Mouse (Mus musculus) limb, embryonic 10.5 days (tissue): Measurements from ENCODE around the gene Gcnt2. TPM values are rescaled to one million over a fixed set of nuclear protein-coding genes. Genes with fewer than 3 reads are reported as not detected.

Experiments
- DNase-seq: peaks from one replicate; pipeline ENCODE4 v3.0.0-alpha.2; 2017; ENCODE audit warnings: low spot score
- H3K27ac ChIP-seq: fragments of 300-500 bp; sonication (generic); 2 replicates; pipeline ENCODE4 v1.5.1; 2016; ENCODE audit warnings: mild to moderate bottlenecking
- H3K27me3 ChIP-seq: fragments of 300-500 bp; sonication (generic); 2 replicates; pipeline ENCODE4 v1.6.1; 2016; ENCODE audit warnings: low read depth, mild to moderate bottlenecking; ENCODE audit not compliant: poor library complexity, severe bottlenecking
- H3K36me3 ChIP-seq: fragments of 300-500 bp; sonication (generic); 2 replicates; pipeline ENCODE4 v1.6.1; 2016; ENCODE audit warnings: mild to moderate bottlenecking, moderate library complexity
- H3K4me1 ChIP-seq: fragments of 300-500 bp; sonication (generic); 2 replicates; pipeline ENCODE4 v1.6.1; 2016
- H3K4me3 ChIP-seq: fragments of 300-500 bp; sonication (generic); 2 replicates; pipeline ENCODE4 v1.5.1; 2016; ENCODE audit warnings: mild to moderate bottlenecking, moderate library complexity
- H3K9me3 ChIP-seq: fragments of 300-500 bp; sonication (generic); replicated peaks from 2 replicates; pipeline ENCODE4 v1.6.1; 2016; ENCODE audit warnings: mild to moderate bottlenecking
- WGBS: fragments of 180-500 bp; shearing (Covaris S2); methylation state at CpG from one replicate; pipeline ENCODE4 v1.1.7; 2016; 5-methylcytosine and 5-hydroxymethylcytosine counted together
- polyA plus RNA-seq: library from polyadenylated mRNA; unstranded; fragments of >200 nt; fragmentation: Nextera tagmentation; extraction: Ambion mirVana; gene quantifications from 2 replicates; pipeline ENCODE4 v1.2.1, GENCODE M21; 2016

Gcnt2 gene
- polyA plus RNA-seq, 1 experiment from 2014 or later: 2.2 TPM

DNA sequence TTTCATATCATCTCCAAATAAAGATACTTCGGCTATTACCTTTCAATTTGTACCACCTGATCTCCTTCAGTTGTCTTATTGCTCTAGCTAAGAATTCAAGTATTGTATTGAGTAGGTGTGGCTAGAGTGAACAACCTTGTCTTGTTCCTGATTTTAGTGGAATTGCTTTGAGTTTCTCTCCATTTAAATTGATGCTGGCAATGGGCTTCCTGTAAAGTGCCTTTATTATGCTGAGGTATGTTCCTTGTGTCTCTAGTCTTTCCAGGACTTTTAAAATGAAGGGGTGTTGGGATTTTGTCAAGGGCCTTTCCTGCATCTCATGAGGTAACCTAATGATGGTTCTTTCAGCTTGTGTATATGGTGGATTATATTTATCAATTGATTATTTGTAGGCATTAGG, 83.5 kb downstream of the Gcnt2 start:
- DNase-seq: no peak
- Histone ChIP-seq H3K9me3 (no peaks in the 10 kb centered on the region), H3K4me3 (no peak overlapping the region), H3K27me3 (no peaks in the 10 kb centered on the region), H3K4me1 (peaks cover 5% of the 10 kb centered on the region; the same call in 1 of the 2 replicates), H3K27ac (no peak overlapping the region), H3K36me3 (no peaks in the 10 kb centered on the region)
- 89% methylated on average over 1 of the region's 1 CpGs for WGBS

DNA sequence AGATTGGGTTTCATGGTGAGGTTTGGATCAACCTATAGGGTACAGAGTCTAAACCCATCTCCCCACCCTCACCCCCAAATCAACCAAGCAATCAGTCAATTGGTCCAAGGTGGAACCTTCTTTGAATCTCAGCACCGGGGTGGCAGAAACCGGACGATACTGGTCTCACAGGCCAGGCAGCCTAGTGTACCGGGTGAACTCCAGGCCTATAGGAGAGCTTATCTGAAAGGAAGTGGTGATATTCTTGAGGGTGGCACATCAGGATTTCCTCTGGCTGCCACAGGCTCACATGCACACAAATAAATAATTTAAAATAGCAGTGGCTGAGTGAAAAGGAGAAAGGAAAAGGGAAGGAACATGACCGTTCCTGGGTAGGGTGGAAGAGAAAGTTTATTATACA, 84.4 kb downstream of the Gcnt2 start:
- no peak for DNase-seq
- no peak overlapping the region for H3K27ac ChIP-seq
- 66% methylated on average over 5 of the region's 5 CpGs for WGBS

DNA sequence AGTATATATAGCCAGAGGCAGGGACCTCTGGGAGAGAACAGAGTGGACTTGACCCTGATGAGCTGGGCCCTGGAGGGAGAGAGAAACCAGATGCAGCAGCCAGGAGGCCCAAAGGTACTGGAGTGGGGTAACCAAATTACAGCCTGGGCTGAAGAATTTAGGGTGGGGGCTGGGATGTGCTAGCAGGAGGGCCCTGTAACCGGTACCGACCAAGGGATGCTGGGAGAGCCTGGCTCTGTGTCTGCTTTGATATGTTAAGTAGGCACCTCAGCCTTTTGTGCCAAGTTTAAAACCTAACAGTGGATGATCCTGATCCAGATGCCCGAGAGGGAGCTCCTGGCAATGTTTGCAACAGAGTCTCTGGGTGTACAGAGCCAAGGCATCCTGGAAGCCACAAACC, 84.8 kb downstream of the Gcnt2 start:
- Histone ChIP-seq H3K4me1 (peaks cover 5% of the 10 kb centered on the region; the same call in 1 of the 2 replicates), H3K4me3 (no peak overlapping the region), H3K27ac (no peak overlapping the region), H3K9me3 (no peaks in the 10 kb centered on the region), H3K36me3 (no peaks in the 10 kb centered on the region), H3K27me3 (no peaks in the 10 kb centered on the region)
- no peak for DNase-seq
- WGBS: 18% methylated on average over 3 of the region's 3 CpGs

More for the DNA sequence above, 84.4 kb downstream of the Gcnt2 start:
- H3K4me3 ChIP-seq: no peak overlapping the region
- no peaks in the 10 kb centered on the region for H3K27me3 ChIP-seq
- no peaks in the 10 kb centered on the region for H3K9me3 ChIP-seq
- no peaks in the 10 kb centered on the region for H3K36me3 ChIP-seq
- H3K4me1 ChIP-seq: peaks cover 5% of the 10 kb centered on the region; the same call in 1 of the 2 replicates

DNA sequence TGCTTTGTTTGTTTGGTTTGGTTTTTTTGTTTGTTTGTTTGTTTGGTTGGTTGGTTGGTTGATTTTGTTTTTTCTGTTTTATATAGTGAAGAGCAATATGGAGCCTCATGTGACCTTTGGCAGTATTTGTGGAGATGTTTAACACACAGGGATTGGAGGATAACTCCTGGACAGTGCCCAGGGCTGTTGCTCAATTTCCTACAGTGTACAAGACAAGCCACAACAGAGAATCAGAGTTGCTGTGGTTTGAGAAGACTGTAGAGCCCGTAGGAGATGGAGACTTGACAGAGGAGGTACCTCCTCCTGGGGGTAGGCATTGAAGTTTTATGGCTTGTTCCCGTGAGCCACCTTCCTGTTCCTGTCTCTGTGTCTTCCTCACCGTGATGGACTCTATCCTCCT, 87.0 kb downstream of the Gcnt2 start:
- H3K27me3 ChIP-seq: no peaks in the 10 kb centered on the region
- peaks cover 5% of the 10 kb centered on the region; the same call in 1 of the 2 replicates for H3K4me1 ChIP-seq
- H3K9me3 ChIP-seq: no peaks in the 10 kb centered on the region
- no peak for DNase-seq
- no peak overlapping the region for H3K4me3 ChIP-seq
- H3K27ac ChIP-seq: no peak overlapping the region
- WGBS: 73% methylated on average over 3 of the region's 3 CpGs
- no peaks in the 10 kb centered on the region for H3K36me3 ChIP-seq

DNA sequence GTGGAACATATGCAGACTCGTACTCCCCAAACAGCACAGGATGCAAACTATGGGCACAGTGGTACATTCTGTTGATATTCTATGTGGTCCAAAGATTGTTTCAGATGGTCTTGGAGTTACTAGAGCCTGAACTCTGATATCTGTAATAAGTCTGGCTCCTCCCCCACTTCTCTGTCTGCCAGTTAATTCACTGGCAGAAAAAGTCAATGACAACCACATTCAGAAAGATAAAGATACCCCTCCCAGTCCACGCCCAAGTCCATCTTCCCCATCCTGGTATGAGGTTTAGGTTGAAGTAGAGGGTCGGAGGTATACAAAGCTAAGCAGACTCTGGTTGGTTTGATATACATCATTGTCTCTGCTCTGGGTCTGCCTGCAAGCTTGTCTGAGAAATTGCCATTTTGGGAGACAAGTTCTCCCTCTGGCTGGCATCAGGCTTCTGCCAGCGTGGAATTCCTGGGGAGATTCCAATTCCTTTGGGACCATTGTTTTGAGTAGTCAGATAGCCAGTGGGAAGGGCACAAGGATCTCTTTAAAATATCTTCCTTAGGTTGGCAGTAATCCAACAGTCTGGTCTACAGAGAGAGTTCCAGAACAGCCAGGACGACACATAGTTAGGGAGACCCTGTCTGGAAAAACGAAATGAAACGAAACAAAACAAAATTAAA, 88.1 kb downstream of the Gcnt2 start:
- H3K4me3 ChIP-seq: no peak overlapping the region
- H3K4me1 ChIP-seq: peaks cover 5% of the 10 kb centered on the region; the same call in 1 of the 2 replicates
- WGBS: 91% methylated on average over 7 of the region's 7 CpGs
- H3K27me3 ChIP-seq: no peaks in the 10 kb centered on the region
- no peaks in the 10 kb centered on the region for H3K36me3 ChIP-seq
- DNase-seq: no peak
- H3K27ac ChIP-seq: no peak overlapping the region
- no peaks in the 10 kb centered on the region for H3K9me3 ChIP-seq

DNA sequence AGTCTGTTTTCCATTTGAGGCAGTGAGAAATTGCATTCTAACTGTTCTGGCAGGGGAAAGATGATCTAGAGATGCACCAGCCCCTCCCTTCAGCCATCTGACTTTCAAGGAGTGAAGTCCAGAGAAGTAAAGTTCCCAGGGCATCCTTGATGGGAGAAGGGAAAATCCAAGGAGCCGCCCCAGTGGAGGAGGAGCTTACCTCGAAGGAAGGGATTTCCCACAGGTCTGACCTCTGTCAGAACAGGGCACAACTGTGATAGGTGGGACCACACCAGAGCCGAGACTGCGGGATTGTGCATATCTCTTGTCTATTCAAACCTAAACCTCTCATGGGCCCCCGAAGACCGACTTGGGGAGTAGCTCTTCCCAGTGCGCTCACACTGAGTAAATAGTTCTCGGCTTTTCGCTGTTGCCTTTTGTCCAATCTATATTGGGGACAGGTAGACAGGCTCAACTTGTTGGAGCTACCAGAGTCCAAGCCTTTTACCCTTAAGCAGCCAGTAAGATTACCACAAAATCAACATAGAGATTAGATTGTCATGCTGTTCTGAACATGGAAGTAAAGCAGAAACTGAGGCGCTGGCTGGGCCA, 91.9 kb downstream of the Gcnt2 start:
- H3K4me3 ChIP-seq: no peak overlapping the region
- WGBS: 80% methylated on average over 10 of the region's 10 CpGs

DNA sequence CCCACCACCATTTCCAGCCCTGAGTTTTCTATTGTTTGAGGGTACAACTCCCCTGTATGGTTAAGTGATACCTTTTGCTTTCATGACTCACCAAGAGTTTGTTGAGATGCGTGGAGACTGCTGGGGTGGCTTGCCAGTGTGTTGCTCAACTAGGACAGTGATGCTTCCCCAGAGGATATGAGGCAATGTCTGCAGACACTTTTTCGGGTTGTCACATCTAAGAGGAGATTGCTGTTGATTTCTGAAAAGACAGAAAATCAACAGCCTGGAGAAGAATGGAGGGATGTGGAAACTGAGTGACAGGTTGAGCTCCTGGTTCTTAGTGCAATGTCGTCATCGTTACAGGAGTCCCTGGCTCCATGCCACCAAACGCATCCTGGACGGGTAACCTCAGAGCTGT, 93.7 kb downstream of the Gcnt2 start:
- Histone ChIP-seq H3K4me1 (no peaks in the 10 kb centered on the region), H3K27me3 (no peaks in the 10 kb centered on the region), H3K4me3 (no peak overlapping the region), H3K9me3 (no peaks in the 10 kb centered on the region), H3K27ac (no peak overlapping the region), H3K36me3 (no peaks in the 10 kb centered on the region)
- no peak for DNase-seq
- WGBS: 90% methylated on average over 6 of the region's 6 CpGs

More for the DNA sequence above, 91.9 kb downstream of the Gcnt2 start:
- Histone ChIP-seq H3K27me3 (no peaks in the 10 kb centered on the region), H3K9me3 (no peaks in the 10 kb centered on the region), H3K27ac (no peak overlapping the region), H3K4me1 (no peaks in the 10 kb centered on the region), H3K36me3 (no peaks in the 10 kb centered on the region)
- DNase-seq: no peak

DNA sequence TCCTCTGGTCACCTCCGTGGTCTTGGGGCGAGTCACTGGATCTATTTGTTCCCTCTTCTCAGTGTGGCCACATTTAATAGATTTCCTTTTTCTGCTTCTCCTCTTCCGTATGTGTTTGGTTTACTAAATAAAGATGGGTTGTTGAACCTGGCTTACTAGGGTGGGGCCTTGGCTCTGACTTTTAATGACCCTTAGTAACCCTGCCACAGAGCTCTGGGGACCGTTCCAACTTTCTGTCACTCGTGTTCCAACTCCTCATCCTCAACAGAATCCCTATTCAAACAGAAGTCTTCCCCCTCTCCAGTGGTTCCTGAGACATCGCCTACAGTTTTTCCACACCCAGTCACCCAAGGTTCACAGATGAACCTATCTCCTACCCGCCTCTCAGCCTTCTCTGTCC, 96.2 kb downstream of the Gcnt2 start:
- H3K4me3 ChIP-seq: no peak overlapping the region
- no peaks in the 10 kb centered on the region for H3K27me3 ChIP-seq
- WGBS: 91% methylated on average over 7 of the region's 7 CpGs
- no peaks in the 10 kb centered on the region for H3K36me3 ChIP-seq
- no peak for DNase-seq
- no peaks in the 10 kb centered on the region for H3K4me1 ChIP-seq
- H3K9me3 ChIP-seq: no peaks in the 10 kb centered on the region
- H3K27ac ChIP-seq: no peak overlapping the region

DNA sequence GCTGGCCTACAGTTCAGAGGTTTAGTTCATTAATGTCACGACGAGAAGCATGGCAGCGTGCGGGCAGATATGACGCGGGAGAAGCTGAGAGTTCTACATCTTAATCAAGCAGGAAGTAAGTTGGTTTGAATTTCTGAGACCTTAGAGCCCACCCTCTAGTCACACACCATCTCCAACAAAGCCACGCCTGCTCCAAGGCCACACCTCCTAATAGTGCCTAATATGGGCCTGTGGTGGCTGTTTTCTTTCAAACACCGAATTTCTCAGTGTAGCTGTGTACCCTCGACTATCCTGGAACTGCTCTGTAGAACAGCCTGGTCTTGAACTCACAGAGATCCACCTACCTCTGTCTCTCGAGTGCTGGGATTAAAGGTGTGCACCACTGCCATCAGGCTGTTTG, 108.1 kb downstream of the Gcnt2 start:
- DNase-seq: no peak
- no peak overlapping the region for H3K4me3 ChIP-seq
- no peaks in the 10 kb centered on the region for H3K4me1 ChIP-seq
- no peak overlapping the region for H3K27ac ChIP-seq
- no peaks in the 10 kb centered on the region for H3K27me3 ChIP-seq
- 92% methylated on average over 10 of the region's 10 CpGs for WGBS
- H3K36me3 ChIP-seq: no peaks in the 10 kb centered on the region
- H3K9me3 ChIP-seq: no peaks in the 10 kb centered on the region

DNA sequence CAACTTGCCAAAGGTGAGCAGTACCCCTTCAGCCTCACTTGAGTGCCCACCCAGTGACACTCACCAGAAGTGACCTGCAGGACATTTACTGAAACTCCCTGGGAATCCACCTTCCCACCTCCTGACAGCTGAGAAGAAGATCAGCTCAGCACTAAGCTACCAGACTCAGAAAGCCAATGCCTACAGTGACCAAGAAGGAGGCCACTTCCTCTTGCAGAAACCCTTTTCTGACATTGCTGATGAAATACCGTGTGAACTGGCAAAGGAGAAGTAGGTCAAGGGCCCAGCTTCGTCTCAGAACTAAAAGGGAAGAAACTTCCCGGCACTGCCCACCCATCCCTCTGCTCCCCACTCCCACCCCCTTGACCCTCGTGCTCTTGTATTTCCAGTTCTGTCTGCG, 109.0 kb downstream of the Gcnt2 start:
- Histone ChIP-seq H3K9me3 (no peaks in the 10 kb centered on the region), H3K27me3 (no peaks in the 10 kb centered on the region), H3K4me1 (no peaks in the 10 kb centered on the region), H3K4me3 (no peak overlapping the region), H3K36me3 (no peaks in the 10 kb centered on the region), H3K27ac (no peak overlapping the region)
- DNase-seq: no peak
- WGBS: 82% methylated on average over 5 of the region's 5 CpGs

DNA sequence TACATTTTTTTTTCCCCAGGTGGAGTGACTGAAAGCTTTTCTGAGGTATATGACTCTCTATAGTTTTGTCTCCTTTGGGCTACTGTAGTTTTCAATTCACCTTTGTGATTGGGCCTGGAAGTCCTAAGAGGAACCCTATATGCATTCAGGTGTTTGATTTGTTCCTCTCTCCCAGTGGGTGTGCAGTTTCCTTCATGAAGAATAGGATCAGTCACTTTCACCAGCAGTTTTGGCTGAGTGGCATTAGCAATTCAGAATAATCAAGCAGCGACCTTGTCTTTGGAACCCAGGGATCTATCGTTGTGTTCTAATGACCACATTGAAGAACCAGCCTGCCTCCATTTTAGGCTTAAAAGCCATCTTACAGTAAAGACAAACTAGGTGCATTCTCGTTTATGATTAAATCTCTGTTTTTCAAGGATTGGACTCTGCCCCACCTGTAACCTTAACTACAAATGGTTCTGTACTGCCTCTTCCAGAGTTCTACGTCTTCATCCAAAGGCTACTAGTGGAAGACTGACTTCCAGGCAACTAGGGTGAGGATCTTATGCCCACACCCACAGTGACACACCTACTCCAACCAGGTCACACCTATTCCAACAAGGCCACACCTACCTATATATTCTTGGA, 110.3 kb downstream of the Gcnt2 start:
- no peaks in the 10 kb centered on the region for H3K9me3 ChIP-seq
- no peaks in the 10 kb centered on the region for H3K27me3 ChIP-seq
- no peaks in the 10 kb centered on the region for H3K36me3 ChIP-seq
- H3K4me3 ChIP-seq: no peak overlapping the region
- 92% methylated on average over 4 of the region's 4 CpGs for WGBS
- no peak overlapping the region for H3K27ac ChIP-seq
- H3K4me1 ChIP-seq: no peaks in the 10 kb centered on the region
- no peak for DNase-seq

DNA sequence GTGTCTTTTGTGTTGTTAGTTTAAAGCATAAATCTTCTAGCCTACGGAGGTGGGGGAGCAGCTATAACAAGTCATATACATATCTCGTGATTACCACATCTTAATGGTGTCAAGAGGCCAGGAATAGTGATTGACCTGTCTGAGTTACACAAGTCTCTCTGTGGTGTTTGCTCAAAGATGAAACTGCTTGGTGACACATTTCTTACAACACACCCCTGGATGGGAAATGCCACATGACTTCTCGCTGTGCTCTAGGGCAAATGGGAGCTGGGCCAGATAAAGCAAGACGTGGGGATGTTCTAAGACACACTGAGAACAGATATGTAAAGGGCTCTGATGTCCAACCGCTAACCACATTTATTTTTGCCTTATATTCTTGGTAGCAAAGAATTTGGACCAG, 111.7 kb downstream of the Gcnt2 start:
- no peak for DNase-seq
- H3K27me3 ChIP-seq: no peaks in the 10 kb centered on the region
- H3K4me3 ChIP-seq: no peak overlapping the region
- H3K27ac ChIP-seq: no peak overlapping the region
- H3K4me1 ChIP-seq: no peaks in the 10 kb centered on the region
- H3K9me3 ChIP-seq: no peaks in the 10 kb centered on the region
- H3K36me3 ChIP-seq: no peaks in the 10 kb centered on the region
- WGBS: 90% methylated on average over 5 of the region's 5 CpGs

DNA sequence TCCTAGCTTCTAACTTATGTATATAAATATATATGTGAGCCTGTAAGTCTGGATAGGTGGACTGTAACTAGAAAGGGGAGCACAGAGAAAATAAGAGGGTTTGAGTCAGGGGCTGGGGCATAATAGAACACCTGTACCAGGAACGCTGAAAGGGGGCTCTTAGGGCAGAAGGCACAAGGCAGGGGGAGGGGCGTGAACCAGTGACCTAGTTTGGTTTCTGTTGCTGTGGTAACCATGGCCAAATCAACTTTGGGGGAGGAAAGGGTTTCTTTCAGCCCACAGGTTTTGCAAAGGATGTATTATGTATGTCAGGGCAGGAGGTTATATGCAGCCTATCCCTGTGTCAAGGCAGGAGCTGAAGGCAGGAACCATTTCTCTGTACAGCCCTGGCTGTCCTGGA, 112.3 kb downstream of the Gcnt2 start:
- no peaks in the 10 kb centered on the region for H3K27me3 ChIP-seq
- WGBS: 75% methylated on average over 2 of the region's 2 CpGs
- no peaks in the 10 kb centered on the region for H3K4me1 ChIP-seq
- no peak overlapping the region for H3K27ac ChIP-seq
- DNase-seq: no peak
- H3K4me3 ChIP-seq: no peak overlapping the region
- H3K9me3 ChIP-seq: no peaks in the 10 kb centered on the region
- H3K36me3 ChIP-seq: no peaks in the 10 kb centered on the region
